10 mouse cellular contexts compared by ENCODE assay signal in genomic region chr17:78935857-78936256, GRCm38 (mm10). TPM values are rescaled to one million over a fixed set of nuclear protein-coding genes. Genes with fewer than 3 reads are reported as not detected.
DNase-seq lines count a peak whose midpoint lies in the region; ATAC-seq and TF ChIP-seq lines count a peak whose summit lies in the region.
"Had no signal": no experiment of that assay in that cellular context is flagged by ENCODE, and none has a peak within 500 bp of the region (broad histone marks: within the 10 kb centered on the region; RNA-seq: fewer than 3 reads in every experiment).

No protein-coding gene starts in this region.

- DNase-seq in heart, postnatal 10 days = no peak
- DNase-seq in hindbrain, embryonic 11.5 days (ENCODE audit: low spot score) = no peak
- no peak for DNase-seq in midbrain, embryonic 10.5 days (ENCODE audit: low spot score)
- DNase-seq in right cerebral cortex, adult 2 months (ENCODE audit: low spot score in 2 of 2) = no peak
- no peak for DNase-seq in left cerebral cortex, adult 9 months (ENCODE audit: low spot score in 2 of 2)
- DNase-seq in layer of hippocampus, adult 9-10 months (ENCODE audit: low spot score) = no peak
- DNase-seq: lung, postnatal 14 days had no signal

- peaks cover 3 to 18% of the 10 kb centered on the region in 2 experiments; a peak in 3 of 4 replicates for H3K4me1 ChIP-seq in heart, embryonic 14.5 days (ENCODE audit: control insufficient read depth in 2 of 2, insufficient read depth in 2 of 2, low read length in 2 of 2)
- H3K4me1 ChIP-seq in ES-Bruce4 (ENCODE audit: control insufficient read depth, insufficient read depth, low read length) = no peaks in the 10 kb centered on the region
- H3K4me1 ChIP-seq in hindbrain, embryonic 11.5 days (replicated peaks; ENCODE audit: control insufficient read depth, insufficient read depth, low read length) = no peaks in the 10 kb centered on the region
- peaks cover 23% of the 10 kb centered on the region for H3K4me1 ChIP-seq in midbrain, embryonic 10.5 days

- peak overlapping the region; percentile 88 for H3K4me2 ChIP-seq in heart, embryonic 14.5 days (ENCODE audit: low read length)
- peak overlapping the region; percentile 60 for H3K4me2 ChIP-seq in hindbrain, embryonic 11.5 days (replicated peaks; ENCODE audit: low read depth, low read length)

- 82% methylated on average over 2 of the region's 2 CpGs for WGBS in heart, embryonic 14.5 days
- 95% methylated on average over 2 of the region's 2 CpGs for WGBS in hindbrain, embryonic 11.5 days
- WGBS in midbrain, embryonic 10.5 days = 92% methylated on average over 2 of the region's 2 CpGs

- TF ChIP-seq CTCF in ES-Bruce4 (IDR thresholded peaks at IDR 0.05; ENCODE audit: low read depth, low read length) = no peak

- intact Hi-C loops in heart, postnatal 10 days (cut with DNase I) = no loop called here

- no peak overlapping the region for H3K27ac ChIP-seq in heart, embryonic 14.5 days (replicated peaks in 1 of 2; ENCODE audit: control insufficient read depth in 1 of 2, insufficient read depth in 1 of 2, low read depth in 2 of 2, low read length in 2 of 2)
- H3K27ac ChIP-seq in ES-Bruce4 (ENCODE audit: insufficient read depth, low read length) = no peak overlapping the region
- H3K27ac ChIP-seq in hindbrain, embryonic 11.5 days (ENCODE audit: low read depth, low read length) = no peak overlapping the region
- no peak overlapping the region for H3K27ac ChIP-seq in midbrain, embryonic 10.5 days (replicated peaks)

- TF ChIP-seq POLR2A in ES-Bruce4 (IDR thresholded peaks at IDR 0.05; ENCODE audit: insufficient read depth, low read length) = no peak

- no peak for ATAC-seq in heart, embryonic 14.5 days (ENCODE audit: insufficient number of reproducible peaks, insufficient read depth, low FRiP score, low read depth)
- ATAC-seq in hindbrain, embryonic 11.5 days (ENCODE audit: low FRiP score) = no peak

- H3K36me3 ChIP-seq in heart, embryonic 14.5 days (ENCODE audit: control insufficient read depth, insufficient read depth, low read length) = peaks cover 55% of the 10 kb centered on the region
- H3K36me3 ChIP-seq in ES-Bruce4 (ENCODE audit: control insufficient read depth, insufficient read depth, low read length, poor library complexity, severe bottlenecking) = peaks cover 47% of the 10 kb centered on the region
- H3K36me3 ChIP-seq in hindbrain, embryonic 11.5 days (ENCODE audit: control insufficient read depth, insufficient read depth, low read length) = peaks cover 8% of the 10 kb centered on the region; the same call in 1 of the 2 replicates
- H3K36me3 ChIP-seq in midbrain, embryonic 10.5 days = peaks cover 53% of the 10 kb centered on the region

- H3K27me3 ChIP-seq in heart, embryonic 14.5 days (ENCODE audit: control insufficient read depth, insufficient read depth, low read length) = no peaks in the 10 kb centered on the region
- H3K27me3 ChIP-seq in ES-Bruce4 (ENCODE audit: control insufficient read depth, insufficient read depth, low read length, poor library complexity, severe bottlenecking) = no peaks in the 10 kb centered on the region
- H3K27me3 ChIP-seq in hindbrain, embryonic 11.5 days (ENCODE audit: control insufficient read depth, insufficient read depth, low read length) = no peaks in the 10 kb centered on the region
- H3K27me3 ChIP-seq in midbrain, embryonic 10.5 days (ENCODE audit: low read depth, poor library complexity, severe bottlenecking) = no peaks in the 10 kb centered on the region

- H3K9ac ChIP-seq in heart, embryonic 14.5 days (ENCODE audit: low read length) = peak overlapping the region; percentile 85
- H3K9ac ChIP-seq in ES-Bruce4 (ENCODE audit: low read depth, poor library complexity, severe bottlenecking) = peak overlapping the region; percentile 51
- H3K9ac ChIP-seq in hindbrain, embryonic 11.5 days (ENCODE audit: low read depth, low read length) = no peak overlapping the region; the same call in 1 of the 2 replicates

- H3K4me3 ChIP-seq in heart, embryonic 14.5 days (ENCODE audit: control insufficient read depth in 1 of 2, insufficient read depth in 1 of 2, low read depth in 1 of 2, low read length in 2 of 2) = peak overlapping the region; percentile 83 to 85; a peak in 3 of 4 replicates
- no peak overlapping the region for H3K4me3 ChIP-seq in ES-Bruce4 (ENCODE audit: low read depth, low read length)
- H3K4me3 ChIP-seq in hindbrain, embryonic 11.5 days (ENCODE audit: low read depth, low read length) = peak overlapping the region; percentile 91
- H3K4me3 ChIP-seq in midbrain, embryonic 10.5 days = peak overlapping the region; percentile 86

- no peak for TF ChIP-seq EP300 in ES-Bruce4 (IDR thresholded peaks at IDR 0.05; ENCODE audit: insufficient read depth, low read depth, low read length)

- no peaks in the 10 kb centered on the region for H3K9me3 ChIP-seq in heart, embryonic 14.5 days (ENCODE audit: control insufficient read depth, low read length)
- no peaks in the 10 kb centered on the region for H3K9me3 ChIP-seq in ES-Bruce4 (replicated peaks; ENCODE audit: control insufficient read depth, insufficient read depth, low read length, poor library complexity, severe bottlenecking)
- H3K9me3 ChIP-seq in hindbrain, embryonic 11.5 days (ENCODE audit: control insufficient read depth, low read length) = no peaks in the 10 kb centered on the region
- H3K9me3 ChIP-seq in midbrain, embryonic 10.5 days (replicated peaks) = no peaks in the 10 kb centered on the region

RNA-seq across cellular contexts. Expression of gene Cebpz, which starts 1.0 kb away (rescaled TPM):
- polyA plus RNA-seq in heart, embryonic 14.5 days (2014; fragmentation: Nextera tagmentation; extraction: Ambion mirVana) = 28.7 and 37.4 TPM in 2 replicates
- 10 to 100 TPM; 19.1 to 21.0 TPM for total RNA-seq in heart, postnatal 10 days (2021)
- 120 and 124 TPM in 2 replicates for polyA plus RNA-seq in ES-Bruce4 (2011; ENCODE audit: insufficient read depth, insufficient read length, low read depth, missing spikeins)
- 55.6 and 61.5 TPM in 2 replicates for polyA plus RNA-seq in hindbrain, embryonic 11.5 days (2014; fragmentation: Nextera tagmentation; extraction: Ambion mirVana)
- 55.8 and 58.4 TPM in 2 replicates for polyA plus RNA-seq in midbrain, embryonic 10.5 days (2016; fragmentation: Nextera tagmentation; extraction: Ambion mirVana)

RNA-seq across cellular contexts. Expression of gene Ndufaf7, which starts 1.1 kb away (rescaled TPM):
- 61.3 and 62.8 TPM in 2 replicates for polyA plus RNA-seq in heart, embryonic 14.5 days (2014; fragmentation: Nextera tagmentation; extraction: Ambion mirVana)
- 10 to 100 TPM; 51.6 to 53.1 TPM for total RNA-seq in heart, postnatal 10 days (2021)
- 54.5 and 64.2 TPM in 2 replicates for polyA plus RNA-seq in ES-Bruce4 (2011; ENCODE audit: insufficient read depth, insufficient read length, low read depth, missing spikeins)
- polyA plus RNA-seq in hindbrain, embryonic 11.5 days (2014; fragmentation: Nextera tagmentation; extraction: Ambion mirVana) = 52.7 and 54.3 TPM in 2 replicates
- polyA plus RNA-seq in midbrain, embryonic 10.5 days (2016; fragmentation: Nextera tagmentation; extraction: Ambion mirVana) = 51.3 and 55.7 TPM in 2 replicates

RNA-seq across cellular contexts. Expression of gene Cebpzos, which starts 19.6 kb away (rescaled TPM):
- 96.5 and 101 TPM in 2 replicates for polyA plus RNA-seq in heart, embryonic 14.5 days (2014; fragmentation: Nextera tagmentation; extraction: Ambion mirVana)
- 10 to 100 TPM; 41.6 to 52.5 TPM for total RNA-seq in heart, postnatal 10 days (2021)
- 100 and 101 TPM in 2 replicates for polyA plus RNA-seq in ES-Bruce4 (2011; ENCODE audit: insufficient read depth, insufficient read length, low read depth, missing spikeins)
- 110 and 118 TPM in 2 replicates for polyA plus RNA-seq in hindbrain, embryonic 11.5 days (2014; fragmentation: Nextera tagmentation; extraction: Ambion mirVana)
- polyA plus RNA-seq in midbrain, embryonic 10.5 days (2016; fragmentation: Nextera tagmentation; extraction: Ambion mirVana) = 111 and 116 TPM in 2 replicates

RNA-seq across cellular contexts. Expression of gene Sult6b1, which starts 29.1 kb away (rescaled TPM):
- polyA plus RNA-seq in heart, embryonic 14.5 days (2014; fragmentation: Nextera tagmentation; extraction: Ambion mirVana) = 0.18 TPM in 1 of 2 replicates, not detected in the other
- not detected for total RNA-seq in heart, postnatal 10 days (2021)
- polyA plus RNA-seq in ES-Bruce4 (2011; ENCODE audit: insufficient read depth, insufficient read length, low read depth, missing spikeins) = 6.8 and 7.8 TPM in 2 replicates
- 0.07 and 0.15 TPM in 2 replicates for polyA plus RNA-seq in hindbrain, embryonic 11.5 days (2014; fragmentation: Nextera tagmentation; extraction: Ambion mirVana)
- 0.10 TPM in 1 of 2 replicates, not detected in the other for polyA plus RNA-seq in midbrain, embryonic 10.5 days (2016; fragmentation: Nextera tagmentation; extraction: Ambion mirVana)
- total RNA-seq: common myeloid progenitor, adult 5-6 weeks had no signal

RNA-seq across cellular contexts. Expression of gene Eif2ak2, which starts 53.5 kb away (rescaled TPM):
- polyA plus RNA-seq in heart, embryonic 14.5 days (2014; fragmentation: Nextera tagmentation; extraction: Ambion mirVana) = 8.0 and 9.6 TPM in 2 replicates
- 10 to 100 TPM; 13.3 to 13.9 TPM for total RNA-seq in heart, postnatal 10 days (2021)
- polyA plus RNA-seq in ES-Bruce4 (2011; ENCODE audit: insufficient read depth, insufficient read length, low read depth, missing spikeins) = 21.0 and 22.4 TPM in 2 replicates
- polyA plus RNA-seq in hindbrain, embryonic 11.5 days (2014; fragmentation: Nextera tagmentation; extraction: Ambion mirVana) = 5.5 and 7.4 TPM in 2 replicates
- 4.6 and 5.9 TPM in 2 replicates for polyA plus RNA-seq in midbrain, embryonic 10.5 days (2016; fragmentation: Nextera tagmentation; extraction: Ambion mirVana)
